Mouse (Mus musculus) neural tube, embryonic 14.5 days (tissue): Measurements from ENCODE around the gene Tbx4. TPM values are rescaled to one million over a fixed set of nuclear protein-coding genes. Genes with fewer than 3 reads are reported as not detected.

Source experiments
- ATAC-seq: fragments of 200-750 bp; cut with Nextera tagmentation; 2 replicates; pipeline ENCODE4 v1.8.0; 2017; ENCODE audit warnings: low read depth, mild to moderate bottlenecking, moderate TSS enrichment, moderate library complexity
- H3K27ac ChIP-seq: fragments of 300-500 bp; sonication (generic); 2 replicates; pipeline ENCODE4 v1.5.1; 2014; ENCODE audit warnings: low read depth, mild to moderate bottlenecking, control low read depth, low read length, moderate library complexity, mixed read lengths
- H3K27me3 ChIP-seq: fragments of 300-500 bp; sonication (generic); 2 replicates; pipeline ENCODE4 v1.6.1; 2014; ENCODE audit warnings: low read length; ENCODE audit not compliant: control insufficient read depth, insufficient read depth
- H3K36me3 ChIP-seq: fragments of 300-500 bp; sonication (generic); 2 replicates; pipeline ENCODE4 v1.6.1; 2014; ENCODE audit warnings: low read length, mixed read lengths; ENCODE audit not compliant: control insufficient read depth, insufficient read depth
- H3K4me1 ChIP-seq: fragments of 300-500 bp; sonication (generic); 2 replicates; pipeline ENCODE4 v1.6.1; 2014; ENCODE audit warnings: low read length; ENCODE audit not compliant: control insufficient read depth, insufficient read depth
- H3K4me2 ChIP-seq: fragments of 300-500 bp; sonication (generic); 2 replicates; pipeline ENCODE4 v1.6.1; 2014; ENCODE audit warnings: mild to moderate bottlenecking, low read depth, low read length, control low read depth
- H3K4me3 ChIP-seq: fragments of 300-500 bp; sonication (generic); 2 replicates; pipeline ENCODE4 v1.5.1; 2014; ENCODE audit warnings: low read depth, low read length, control low read depth, mixed read lengths
- H3K9ac ChIP-seq: fragments of 300-500 bp; sonication (generic); replicated peaks from 2 replicates; pipeline ENCODE4 v1.6.1; 2014; ENCODE audit warnings: low read depth, mild to moderate bottlenecking, control low read depth, low read length, mixed read lengths
- H3K9me3 ChIP-seq: fragments of 300-500 bp; sonication (generic); 2 replicates; pipeline ENCODE4 v1.6.1; 2016; ENCODE audit warnings: low read length; ENCODE audit not compliant: control insufficient read depth
- WGBS: fragments of 180-500 bp; shearing (Covaris S2); extraction: QIAGEN DNeasy Blood & Tissue Kit; methylation state at CpG from one replicate; pipeline ENCODE4 v1.1.7; 2014; 5-methylcytosine and 5-hydroxymethylcytosine counted together
- polyA plus RNA-seq: library from polyadenylated mRNA; unstranded; fragments of >200 nt; fragmentation: Nextera tagmentation; extraction: Ambion mirVana; gene quantifications from 2 replicates; pipeline ENCODE4 v1.2.1, GENCODE M21; 2014

Gene Tbx4
- polyA plus RNA-seq, 1 experiment from 2014 or later: 0.20 TPM

GRCm38 (mm10) chr11:85849037-85849436, 37.2 kb upstream of the Tbx4 start:
- Histone ChIP-seq H3K9ac (no peak overlapping the region; the same call in 1 of the 2 replicates), H3K4me2 (peak overlapping the region; percentile 42), H3K27ac (no peak overlapping the region)

DNA sequence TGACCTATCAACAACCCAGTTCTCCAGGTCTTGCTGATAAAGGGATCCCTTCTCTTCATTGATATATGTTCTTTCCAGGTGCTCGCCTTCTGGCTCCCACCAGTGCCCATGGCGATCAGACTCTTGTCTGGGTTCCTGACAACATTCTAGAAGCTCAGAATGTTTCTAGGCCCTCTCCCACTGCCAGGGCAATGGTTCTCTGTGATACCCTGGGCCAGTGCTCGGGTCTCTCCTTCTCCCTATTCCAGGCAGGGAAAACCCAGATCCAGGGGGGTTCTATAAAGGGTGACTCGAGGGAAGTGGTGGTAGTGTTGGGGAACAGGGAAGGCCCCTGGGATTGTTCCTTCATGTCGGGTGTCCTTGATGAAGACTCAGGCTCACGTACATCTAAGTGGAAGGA, 36.0 kb upstream of the Tbx4 start, which contains the start of gene Gm11444:
Gene Gm11444 (minus strand): TSS at position 101 of the 400 bp plus-strand sequence.
- Histone ChIP-seq H3K9ac (no peak within 1 kb of the TSS), H3K4me2 (peak within 1 kb of the TSS; percentile 42), H3K36me3 (no peaks in the 10 kb centered on the region), H3K4me1 (no peaks in the 10 kb centered on the region), H3K27me3 (peaks cover 9% of the 10 kb centered on the region), H3K27ac (no peak within 1 kb of the TSS), H3K9me3 (no peaks in the 10 kb centered on the region), H3K4me3 (no peak within 1 kb of the TSS)
- WGBS: 87% methylated on average over 6 of the region's 6 CpGs
- no peak for ATAC-seq

More at GRCm38 (mm10) chr11:85849037-85849436, 37.2 kb upstream of the Tbx4 start:
- WGBS: under 1% methylated on average over 21 of the region's 21 CpGs
- Histone ChIP-seq H3K36me3 (no peaks in the 10 kb centered on the region), H3K4me1 (0 out of 2 replicates have a peak, but pooled peaks cover 2% of the 10 kb centered on the region), H3K4me3 (no peak overlapping the region), H3K27me3 (peaks cover 17% of the 10 kb centered on the region), H3K9me3 (no peaks in the 10 kb centered on the region)
- peak; percentile 65; the same call in 1 of the 2 replicates for ATAC-seq

GRCm38 (mm10) chr11:85850758-85851157, 35.5 kb upstream of the Tbx4 start:
- Histone ChIP-seq H3K9me3 (no peaks in the 10 kb centered on the region), H3K36me3 (no peaks in the 10 kb centered on the region), H3K27me3 (peaks cover 6% of the 10 kb centered on the region; the same call in 1 of the 2 replicates), H3K27ac (no peak overlapping the region), H3K4me3 (no peak overlapping the region), H3K9ac (no peak overlapping the region), H3K4me1 (no peaks in the 10 kb centered on the region), H3K4me2 (no peak overlapping the region)
- no peak for ATAC-seq
- 45% methylated on average over 6 of the region's 6 CpGs for WGBS

GRCm38 (mm10) chr11:85857997-85858698, 28.1 kb upstream of the Tbx4 start:
- no peak overlapping the region for H3K4me2 ChIP-seq
- no peaks in the 10 kb centered on the region for H3K27me3 ChIP-seq
- 8% methylated on average over 6 of the region's 6 CpGs for WGBS
- no peak overlapping the region for H3K27ac ChIP-seq
- no peak overlapping the region for H3K9ac ChIP-seq
- no peaks in the 10 kb centered on the region for H3K9me3 ChIP-seq
- no peak overlapping the region for H3K4me3 ChIP-seq
- H3K36me3 ChIP-seq: no peaks in the 10 kb centered on the region
- H3K4me1 ChIP-seq: no peaks in the 10 kb centered on the region
- ATAC-seq: no peak

GRCm38 (mm10) chr11:85864363-85864762, 21.9 kb upstream of the Tbx4 start:
- Histone ChIP-seq H3K36me3 (no peaks in the 10 kb centered on the region), H3K27me3 (no peaks in the 10 kb centered on the region), H3K27ac (no peak overlapping the region), H3K4me1 (no peaks in the 10 kb centered on the region), H3K9me3 (no peaks in the 10 kb centered on the region), H3K4me3 (no peak overlapping the region), H3K9ac (no peak overlapping the region), H3K4me2 (no peak overlapping the region)
- no peak for ATAC-seq
- 42% methylated on average over 7 of the region's 7 CpGs for WGBS

GRCm38 (mm10) chr11:85876059-85876788, 10.0 kb upstream of the Tbx4 start:
- Histone ChIP-seq H3K9me3 (no peaks in the 10 kb centered on the region), H3K9ac (no peak overlapping the region), H3K27me3 (0 out of 2 replicates have a peak, but pooled peaks cover 3% of the 10 kb centered on the region), H3K27ac (no peak overlapping the region), H3K36me3 (no peaks in the 10 kb centered on the region), H3K4me1 (no peaks in the 10 kb centered on the region), H3K4me3 (no peak overlapping the region), H3K4me2 (0 out of 2 replicates have a peak overlapping the region, but pooled peaks have one; percentile 14)
- WGBS: 44% methylated on average over 24 of the region's 24 CpGs
- ATAC-seq: no peak

DNA sequence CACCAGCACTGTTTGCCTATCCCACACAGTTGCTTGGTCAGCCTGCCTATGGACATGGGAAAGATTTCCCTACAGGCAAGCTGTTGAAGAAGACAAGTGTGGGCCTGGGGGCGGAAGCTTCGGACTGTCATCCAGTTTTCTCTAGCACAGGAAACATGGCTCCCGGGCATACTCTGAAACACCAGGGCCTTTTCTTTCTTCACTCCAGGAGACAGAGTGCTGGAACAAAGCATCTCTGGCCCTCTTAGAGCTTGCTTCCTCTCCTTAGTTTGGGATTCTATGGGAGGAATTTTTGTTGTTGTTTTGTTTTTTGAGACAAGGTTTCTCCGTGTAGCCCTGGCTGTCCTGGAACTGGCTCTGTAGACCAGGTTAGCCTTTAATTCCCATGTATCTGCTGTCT, 1.7 kb upstream of the Tbx4 start:
- no peak overlapping the region for H3K4me3 ChIP-seq
- 40% methylated on average over 4 of the region's 4 CpGs for WGBS
- no peak overlapping the region for H3K27ac ChIP-seq
- H3K27me3 ChIP-seq: peaks cover 49% of the 10 kb centered on the region
- H3K9ac ChIP-seq: no peak overlapping the region
- no peaks in the 10 kb centered on the region for H3K4me1 ChIP-seq
- no peaks in the 10 kb centered on the region for H3K9me3 ChIP-seq
- no peak overlapping the region for H3K4me2 ChIP-seq
- no peaks in the 10 kb centered on the region for H3K36me3 ChIP-seq
- ATAC-seq: no peak

DNA sequence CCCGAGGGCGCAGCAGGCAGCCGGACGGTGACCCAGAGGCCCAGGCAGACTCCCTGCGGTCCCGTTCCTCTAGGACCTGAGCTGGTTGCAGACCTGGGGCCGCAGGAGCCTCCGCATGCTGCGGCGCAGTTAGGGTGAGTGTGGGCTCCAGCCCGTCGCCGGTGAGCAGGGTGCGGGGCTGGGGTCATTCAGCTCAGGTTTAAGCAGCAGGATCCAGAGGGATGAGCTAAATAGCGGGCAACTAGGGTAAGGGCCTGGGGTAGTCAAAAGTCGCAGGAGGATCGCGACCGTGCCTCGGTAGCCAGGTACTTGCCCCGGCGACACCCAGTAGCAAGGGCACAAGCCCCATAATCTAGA, 185 bp downstream of the Tbx4 start:
- no peaks in the 10 kb centered on the region for H3K36me3 ChIP-seq
- H3K9ac ChIP-seq: no peak overlapping the region
- H3K9me3 ChIP-seq: no peaks in the 10 kb centered on the region
- no peaks in the 10 kb centered on the region for H3K4me1 ChIP-seq
- no peak overlapping the region for H3K4me3 ChIP-seq
- WGBS: 1% methylated on average over 22 of the region's 22 CpGs
- H3K27me3 ChIP-seq: peaks cover 62% of the 10 kb centered on the region
- H3K4me2 ChIP-seq: no peak overlapping the region
- ATAC-seq: no peak
- no peak overlapping the region for H3K27ac ChIP-seq

DNA sequence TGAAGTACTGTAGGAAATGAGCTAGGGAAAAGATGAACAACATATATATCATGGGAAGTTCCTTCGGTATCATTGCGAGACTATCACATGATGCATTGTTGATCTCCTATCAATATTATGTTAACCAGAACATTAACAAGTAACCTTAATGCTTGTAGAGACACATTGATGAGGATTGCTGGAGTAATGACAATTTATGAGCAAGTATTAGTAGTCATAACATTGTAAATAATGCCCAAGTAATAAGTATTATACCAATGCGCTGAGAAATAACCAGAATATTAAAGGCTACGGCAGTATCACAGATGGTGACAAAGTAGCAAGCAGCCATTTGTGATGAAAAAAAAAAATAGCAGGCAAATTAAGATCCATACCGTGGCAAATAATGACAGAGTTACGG, 1.1 kb downstream of the Tbx4 start:
- peaks cover 63% of the 10 kb centered on the region for H3K27me3 ChIP-seq
- H3K9ac ChIP-seq: no peak overlapping the region
- H3K4me3 ChIP-seq: no peak overlapping the region
- no peaks in the 10 kb centered on the region for H3K9me3 ChIP-seq
- no peak overlapping the region for H3K4me2 ChIP-seq
- no peak for ATAC-seq
- H3K27ac ChIP-seq: no peak overlapping the region
- WGBS: 19% methylated on average over 6 of the region's 6 CpGs
- H3K36me3 ChIP-seq: no peaks in the 10 kb centered on the region
- H3K4me1 ChIP-seq: no peaks in the 10 kb centered on the region
